Mouse (Mus musculus): ENCODE measurements at regions not wholly inside any gene's neighbourhood (a gene's known extent, or its start where the extent isn't known, plus 50 kb on each side); places are given as distances from the start of the nearest gene placed in this dataset.
A peak's percentile ranks its signal among the peaks of the same experiment; 100 is the strongest.

- no peak for ATAC-seq (replicated peaks; ENCODE audit: poor library complexity, severe bottlenecking)
These were observed 94.0 kb upstream of the Smad3 start for GRCm38 (mm10) chr9:63851809-63852208.

GRCm38 (mm10) chr9:63850316-63850693 lies 92.5 kb upstream of the Smad3 start:
- ATAC-seq (replicated peaks; ENCODE audit: poor library complexity, severe bottlenecking): peak; percentile 97

- ATAC-seq (replicated peaks; ENCODE audit: poor library complexity, severe bottlenecking): peak; percentile 28
These were observed 91.9 kb upstream of the Smad3 start for GRCm38 (mm10) chr9:63849564-63850315.

- peak; percentile 78 for ATAC-seq (replicated peaks; ENCODE audit: poor library complexity, severe bottlenecking)
These were observed 86.2 kb upstream of the Smad3 start for GRCm38 (mm10) chr9:63843883-63844485.

- no peak for ATAC-seq (replicated peaks; ENCODE audit: poor library complexity, severe bottlenecking)
These were observed 85.6 kb upstream of the Smad3 start for GRCm38 (mm10) chr9:63843431-63843830.

- no peak for ATAC-seq (replicated peaks; ENCODE audit: poor library complexity, severe bottlenecking)
These were observed 83.3 kb upstream of the Smad3 start for GRCm38 (mm10) chr9:63841102-63841501.

GRCm38 (mm10) chr9:63838996-63839772 lies 81.4 kb upstream of the Smad3 start:
- ATAC-seq (replicated peaks; ENCODE audit: poor library complexity, severe bottlenecking): no peak

- ATAC-seq (replicated peaks; ENCODE audit: poor library complexity, severe bottlenecking): no peak
These were observed 79.8 kb upstream of the Smad3 start for GRCm38 (mm10) chr9:63837552-63837951.

- no peak for ATAC-seq (replicated peaks; ENCODE audit: poor library complexity, severe bottlenecking)
These were observed 78.9 kb upstream of the Smad3 start for GRCm38 (mm10) chr9:63836565-63837284.

- ATAC-seq (replicated peaks; ENCODE audit: poor library complexity, severe bottlenecking): no peak
These were observed 78.2 kb upstream of the Smad3 start for GRCm38 (mm10) chr9:63836036-63836435.

- no peak for ATAC-seq (replicated peaks; ENCODE audit: poor library complexity, severe bottlenecking)
These were observed 76.6 kb upstream of the Smad3 start for GRCm38 (mm10) chr9:63834416-63834815.

GRCm38 (mm10) chr9:63818163-63818562 lies 60.4 kb upstream of the Smad3 start:
- no peak for ATAC-seq (replicated peaks; ENCODE audit: poor library complexity, severe bottlenecking)

- no peak for ATAC-seq (replicated peaks; ENCODE audit: poor library complexity, severe bottlenecking)
These were observed 58.7 kb upstream of the Smad3 start for GRCm38 (mm10) chr9:63816540-63816939.

GRCm38 (mm10) chr9:63809901-63810587 lies 52.2 kb upstream of the Smad3 start:
- ATAC-seq (replicated peaks; ENCODE audit: poor library complexity, severe bottlenecking): no peak
